Mouse (Mus musculus): ENCODE measurements at regions not wholly inside any gene's neighbourhood (a gene's known extent, or its start where the extent isn't known, plus 50 kb on each side); places are given as distances from the start of the nearest gene placed in this dataset.
"Not testable (repeated sequence)": the region's sequence is repeated elsewhere in the genome, so short reads cannot be mapped to it uniquely, and the experiment has no call there.

GRCm38 (mm10) chr6:123930951-123931350 lies 77.7 kb upstream of the Vmn2r25 start:
- H3K4me1 ChIP-seq; H3K27ac ChIP-seq (replicated peaks); H3K9ac ChIP-seq; H3K36me3 ChIP-seq; H3K4me3 ChIP-seq; H3K4me2 ChIP-seq; H3K9me3 ChIP-seq; H3K27me3 ChIP-seq (replicated peaks); ATAC-seq (ENCODE audit: extremely low read depth, insufficient number of reproducible peaks, low FRiP score, low TSS enrichment): not testable (repeated sequence)
- WGBS: 4% methylated on average over 5 of the region's 6 CpGs

GRCm38 (mm10) chr6:123937930-123938329 lies 84.7 kb upstream of the Vmn2r25 start:
- no peak overlapping the region for H3K9ac ChIP-seq
- H3K4me1 ChIP-seq: no peaks in the 10 kb centered on the region
- WGBS: 89% methylated on average over 2 of the region's 2 CpGs
- no peak overlapping the region for H3K4me3 ChIP-seq
- no peak overlapping the region for H3K4me2 ChIP-seq
- H3K36me3 ChIP-seq: no peaks in the 10 kb centered on the region
- H3K27ac ChIP-seq (replicated peaks): no peak overlapping the region
- H3K27me3 ChIP-seq (replicated peaks): no peaks in the 10 kb centered on the region
- no peaks in the 10 kb centered on the region for H3K9me3 ChIP-seq
- ATAC-seq (ENCODE audit: extremely low read depth, insufficient number of reproducible peaks, low FRiP score, low TSS enrichment): no peak

- H3K36me3 ChIP-seq: no peaks in the 10 kb centered on the region
- no peak overlapping the region for H3K4me3 ChIP-seq
- no peak overlapping the region for H3K9ac ChIP-seq
- no peak overlapping the region for H3K27ac ChIP-seq (replicated peaks)
- H3K9me3 ChIP-seq: no peaks in the 10 kb centered on the region
- no peak overlapping the region for H3K4me2 ChIP-seq
- WGBS: 67% methylated on average over 2 of the region's 2 CpGs
- no peak for ATAC-seq (ENCODE audit: extremely low read depth, insufficient number of reproducible peaks, low FRiP score, low TSS enrichment)
- no peaks in the 10 kb centered on the region for H3K4me1 ChIP-seq
- no peaks in the 10 kb centered on the region for H3K27me3 ChIP-seq (replicated peaks)
Observed at GRCm38 (mm10) chr6:123961321-123961720, 63.0 kb upstream of the Vmn2r26 start.

GRCm38 (mm10) chr6:123971180-123971579 lies 53.2 kb upstream of the Vmn2r26 start:
- H3K27ac ChIP-seq (replicated peaks): peak overlapping the region; percentile 24
- no peaks in the 10 kb centered on the region for H3K27me3 ChIP-seq (replicated peaks)
- no peak overlapping the region for H3K4me2 ChIP-seq
- no peak for ATAC-seq (ENCODE audit: extremely low read depth, insufficient number of reproducible peaks, low FRiP score, low TSS enrichment)
- H3K4me1 ChIP-seq: peaks cover 11% of the 10 kb centered on the region; the same call in 1 of the 2 replicates
- no peaks in the 10 kb centered on the region for H3K9me3 ChIP-seq
- no peak overlapping the region for H3K4me3 ChIP-seq
- no peak overlapping the region for H3K9ac ChIP-seq
- no peaks in the 10 kb centered on the region for H3K36me3 ChIP-seq

All from heart, embryonic 13.5 days (tissue).